Mouse (Mus musculus): Measurements from ENCODE around the gene Gng3.

GRCm38 (mm10) chr19:8887585-8888463, 48.8 kb upstream of the Gng3 start:
- no peak for TF ChIP-seq CTCF (IDR thresholded peaks at IDR 0.05; ENCODE audit: extremely low read depth, insufficient read length, insufficient replicate concordance, low read depth, low read length)
- TF ChIP-seq POLR2A (IDR thresholded peaks at IDR 0.05; ENCODE audit: low read depth, low read length) = no peak
